Comparison of ENCODE assay signal across 8 mouse cellular contexts in the genomic region with DNA sequence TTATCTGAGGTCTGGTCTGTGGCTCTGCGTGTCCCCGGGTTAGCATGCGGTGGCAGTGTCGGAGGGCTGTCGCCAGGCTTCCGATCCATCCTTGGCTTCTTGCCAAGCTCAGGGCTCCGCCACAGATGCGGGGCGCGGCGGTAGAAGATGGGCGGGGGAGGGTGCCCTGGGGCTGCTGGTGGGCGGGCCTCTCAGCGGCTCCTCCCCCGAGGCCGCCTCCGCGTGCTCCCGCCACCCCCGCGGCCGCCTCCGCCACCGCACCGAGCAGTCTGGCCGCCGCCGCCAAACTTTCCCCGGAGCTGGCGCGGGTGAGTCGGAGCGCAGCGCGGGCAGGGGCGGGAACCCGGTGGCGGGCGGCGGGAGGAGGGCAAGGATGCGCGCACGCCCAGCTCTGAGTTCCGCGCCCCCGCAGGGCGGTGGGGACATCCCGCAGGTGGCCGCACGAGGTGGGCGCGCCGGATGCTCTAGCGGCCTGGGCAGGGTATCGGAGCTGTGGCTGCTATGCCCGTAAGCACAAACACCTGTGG. TPM values are rescaled to one million over a fixed set of nuclear protein-coding genes. Genes with fewer than 3 reads are reported as not detected.
DNase-seq lines count a peak whose midpoint lies in the region; ATAC-seq and TF ChIP-seq lines count a peak whose summit lies in the region.

A gene (plus strand): TSS at position 246 of the 527 bp plus-strand sequence.

- peak within 1 kb of the TSS; percentile 94 for H3K4me2 ChIP-seq in kidney, embryonic 16.5 days (replicated peaks; ENCODE audit: low read depth, low read length)
- peak within 1 kb of the TSS; percentile 97 for H3K4me2 ChIP-seq in lung, embryonic 14.5 days

- no peak for TF ChIP-seq CTCF in cortical plate, adult 2 months (IDR thresholded peaks at IDR 0.05; ENCODE audit: extremely low read depth, insufficient read depth, low read length)
- no peak for TF ChIP-seq CTCF in heart, adult 2 months (IDR thresholded peaks at IDR 0.05)
- TF ChIP-seq CTCF in lung, embryonic 14.5 days (IDR thresholded peaks at IDR 0.05; ENCODE audit: low read depth) = no peak

- peaks cover 4% of the 10 kb centered on the region; the same call in 1 of the 2 replicates for H3K4me1 ChIP-seq in cortical plate, adult 2 months (ENCODE audit: control insufficient read depth, insufficient read depth, low read length)
- no peaks in the 10 kb centered on the region for H3K4me1 ChIP-seq in heart, adult 2 months (ENCODE audit: control insufficient read depth, insufficient read depth, low read length)
- H3K4me1 ChIP-seq in kidney, embryonic 16.5 days (ENCODE audit: insufficient read depth, low read length) = peaks cover 16% of the 10 kb centered on the region
- H3K4me1 ChIP-seq in lung, embryonic 14.5 days (ENCODE audit: insufficient read depth) = no peaks in the 10 kb centered on the region; the same call in 1 of the 2 replicates

- H3K27ac ChIP-seq in cortical plate, adult 2 months (ENCODE audit: insufficient read depth, low read length) = peak within 1 kb of the TSS; percentile 24
- no peak within 1 kb of the TSS for H3K27ac ChIP-seq in heart, adult 2 months
- H3K27ac ChIP-seq in kidney, embryonic 16.5 days (ENCODE audit: low read length) = no peak within 1 kb of the TSS
- H3K27ac ChIP-seq in lung, embryonic 14.5 days (ENCODE audit: low read depth) = no peak within 1 kb of the TSS

- no peak for TF ChIP-seq EP300 in heart, adult 2 months (IDR thresholded peaks at IDR 0.05; ENCODE audit: insufficient read depth, low read depth, low read length)

- H3K79me2 ChIP-seq in heart, adult 2 months (replicated peaks; ENCODE audit: control insufficient read depth, insufficient read depth, low read length) = no peaks in the 10 kb centered on the region

- peak; percentile 53 for DNase-seq in ovary, postnatal 36 days (ENCODE audit: low spot score)
- no peak for DNase-seq in ovary, adult 18-20 months (ENCODE audit: low spot score)
- DNase-seq in heart, adult 2 months = peak; percentile 65 to 69
- peak; percentile 66 for DNase-seq in lung, embryonic 14.5 days
- peak; percentile 84 for DNase-seq in retina, embryonic 14.5 days (ENCODE audit: low spot score)
- no peak for DNase-seq in spleen, adult 12 weeks (ENCODE audit: low spot score)

- ATAC-seq in kidney, embryonic 16.5 days (ENCODE audit: low FRiP score, low TSS enrichment) = peak; percentile 48; the same call in 1 of the 2 replicates
- ATAC-seq in lung, embryonic 14.5 days (ENCODE audit: insufficient read depth) = peak; percentile 49; the same call in 1 of the 2 replicates

- peak within 1 kb of the TSS; percentile 41 for H3K4me3 ChIP-seq in cortical plate, adult 2 months (ENCODE audit: insufficient read depth, low read length)
- peak within 1 kb of the TSS; percentile 42 for H3K4me3 ChIP-seq in heart, adult 2 months
- peak within 1 kb of the TSS; percentile 55 for H3K4me3 ChIP-seq in kidney, embryonic 16.5 days (ENCODE audit: low read length)
- H3K4me3 ChIP-seq in lung, embryonic 14.5 days (ENCODE audit: low read depth, low read length) = peak within 1 kb of the TSS; percentile 46

- H3K9me3 ChIP-seq in kidney, embryonic 16.5 days (ENCODE audit: low read length) = peaks cover 5% of the 10 kb centered on the region; the same call in 1 of the 2 replicates
- H3K9me3 ChIP-seq in lung, embryonic 14.5 days (ENCODE audit: low read depth, low read length) = peaks cover 5% of the 10 kb centered on the region; the same call in 1 of the 2 replicates

- 1% methylated on average over 56 of the region's 56 CpGs for WGBS in heart, adult 2 months
- WGBS in kidney, embryonic 16.5 days = under 1% methylated on average over 52 of the region's 56 CpGs
- WGBS in lung, embryonic 14.5 days = under 1% methylated on average over 37 of the region's 56 CpGs

- H3K9ac ChIP-seq in heart, adult 2 months (ENCODE audit: low read depth, low read length) = peak within 1 kb of the TSS; percentile 19; the same call in 1 of the 2 replicates
- peak within 1 kb of the TSS; percentile 57 for H3K9ac ChIP-seq in kidney, embryonic 16.5 days (replicated peaks; ENCODE audit: low read length)
- H3K9ac ChIP-seq in lung, embryonic 14.5 days = peak within 1 kb of the TSS; percentile 38; the same call in 1 of the 2 replicates

- no peaks in the 10 kb centered on the region for H3K36me3 ChIP-seq in heart, adult 2 months (ENCODE audit: control insufficient read depth, insufficient read depth, low read length)
- H3K36me3 ChIP-seq in kidney, embryonic 16.5 days (ENCODE audit: insufficient read depth, low read length) = no peaks in the 10 kb centered on the region
- no peaks in the 10 kb centered on the region for H3K36me3 ChIP-seq in lung, embryonic 14.5 days (ENCODE audit: insufficient read depth)

- H3K27me3 ChIP-seq in heart, adult 2 months (ENCODE audit: control insufficient read depth, insufficient read depth, low read length) = peaks cover 9% of the 10 kb centered on the region; the same call in 1 of the 2 replicates
- peaks cover 57% of the 10 kb centered on the region for H3K27me3 ChIP-seq in kidney, embryonic 16.5 days (ENCODE audit: insufficient read depth, low read length)
- peaks cover 44% of the 10 kb centered on the region for H3K27me3 ChIP-seq in lung, embryonic 14.5 days (ENCODE audit: insufficient read depth, low read length)

- TF ChIP-seq POLR2A in cortical plate, adult 2 months (IDR thresholded peaks at IDR 0.05; ENCODE audit: extremely low read depth, insufficient read depth, low read length) = no peak
- no peak for TF ChIP-seq POLR2A in heart, adult 2 months (IDR thresholded peaks at IDR 0.05; ENCODE audit: insufficient read depth, low read depth, low read length)

- intact Hi-C loops in heart, adult 2 months (cut with DNase I) = no loop called here

RNA-seq across cellular contexts. Expression of the gene that starts here (rescaled TPM):
- polyA plus RNA-seq in cortical plate, adult 2 months (2012; rRNA removed) = 18.8 and 19.5 TPM in 2 replicates
- total RNA-seq in heart, adult 2 months (2021) = under 1 TPM; 0.36 to 0.47 TPM
- 0.20 and 0.41 TPM in 2 replicates for polyA plus RNA-seq in heart, adult 2 months (2012; rRNA removed)
- polyA plus RNA-seq in kidney, embryonic 16.5 days (2015; fragmentation: Nextera tagmentation; extraction: Ambion mirVana) = 0.13 and 0.21 TPM in 2 replicates
- not detected in 2 replicates for polyA plus RNA-seq in lung, embryonic 14.5 days (2014; fragmentation: Nextera tagmentation; extraction: Ambion mirVana)

Comparison
In these comparisons a context has a peak if more than half of its experiments do, and no peak if none do; other contexts are left out.
1. RNA of the gene that starts here (polyA plus RNA-seq): 18.8 to 19.5 TPM in cortical plate, adult 2 months; 0.13 to 0.21 TPM in kidney, embryonic 16.5 days, 0.20 to 0.41 TPM in heart, adult 2 months and not detected in lung, embryonic 14.5 days; every median in the first group is over 10 times any median in the second.
2. DNase-seq: peak in ovary, postnatal 36 days (single experiment) and retina, embryonic 14.5 days (single experiment); none in ovary, adult 18-20 months (single experiment) and spleen, adult 12 weeks (single experiment).
3. Peak in DNase-seq, H3K4me3 ChIP-seq and H3K9ac ChIP-seq in heart, adult 2 months; RNA of the gene not detected or under 1 TPM.
4. Peak in ATAC-seq, H3K4me3 ChIP-seq, H3K9ac ChIP-seq and H3K4me2 ChIP-seq in kidney, embryonic 16.5 days; RNA of the gene not detected or under 1 TPM.
5. Peak in DNase-seq, ATAC-seq, H3K4me3 ChIP-seq, H3K9ac ChIP-seq and H3K4me2 ChIP-seq in lung, embryonic 14.5 days; RNA of the gene not detected or under 1 TPM.
6. Peak in every context shown above with its lines, with median percentiles within 50 percentile points of each other: H3K4me3 ChIP-seq and H3K9ac ChIP-seq.